Mouse (Mus musculus): ENCODE data around the gene Ptprd. TPM values are rescaled to one million over a fixed set of nuclear protein-coding genes. Genes with fewer than 3 reads are reported as not detected.

The Ptprd gene
- polyA plus RNA-seq, 1 experiment from 2014 or later: 18.6 TPM

DNA sequence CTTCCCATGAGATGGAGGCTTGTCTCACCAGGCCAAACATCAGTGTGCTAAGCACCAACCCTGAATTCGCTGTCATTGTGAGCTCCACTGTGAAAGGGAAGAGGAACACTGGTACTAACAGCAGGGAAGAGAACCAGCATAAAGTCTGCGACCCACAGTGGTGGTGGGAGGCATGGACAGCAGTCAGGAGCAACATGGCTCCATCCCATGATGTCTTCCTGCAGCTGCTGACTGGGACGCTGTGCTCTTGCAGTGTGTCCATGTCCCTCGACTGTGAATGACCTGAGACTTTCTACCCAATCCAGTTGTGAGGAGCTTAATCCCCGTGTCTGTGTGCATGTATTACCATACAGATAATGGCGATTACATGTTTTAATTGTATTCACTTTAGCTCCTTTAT lies 1967.4 kb downstream of the Ptprd start:
- Histone ChIP-seq H3K9ac (ENCODE audit: low read length) (no peak overlapping the region), H3K27me3 (ENCODE audit: control insufficient read depth, insufficient read depth, low read length) (no peaks in the 10 kb centered on the region), H3K36me3 (ENCODE audit: control insufficient read depth, insufficient read depth, low read length) (no peaks in the 10 kb centered on the region), H3K27ac (ENCODE audit: low read depth, low read length) (no peak overlapping the region), H3K9me3 (ENCODE audit: control insufficient read depth, low read length) (no peaks in the 10 kb centered on the region), H3K4me3 (ENCODE audit: low read depth, low read length) (no peak overlapping the region), H3K4me1 (ENCODE audit: control insufficient read depth, insufficient read depth, low read length) (peaks cover 6% of the 10 kb centered on the region), H3K4me2 (no peak overlapping the region)
- ATAC-seq (ENCODE audit: low FRiP score): peak; percentile 88
- WGBS: 57% methylated on average over 6 of the region's 6 CpGs
- DNase-seq (ENCODE audit: low spot score, missing footprints): peak; percentile 86

DNA sequence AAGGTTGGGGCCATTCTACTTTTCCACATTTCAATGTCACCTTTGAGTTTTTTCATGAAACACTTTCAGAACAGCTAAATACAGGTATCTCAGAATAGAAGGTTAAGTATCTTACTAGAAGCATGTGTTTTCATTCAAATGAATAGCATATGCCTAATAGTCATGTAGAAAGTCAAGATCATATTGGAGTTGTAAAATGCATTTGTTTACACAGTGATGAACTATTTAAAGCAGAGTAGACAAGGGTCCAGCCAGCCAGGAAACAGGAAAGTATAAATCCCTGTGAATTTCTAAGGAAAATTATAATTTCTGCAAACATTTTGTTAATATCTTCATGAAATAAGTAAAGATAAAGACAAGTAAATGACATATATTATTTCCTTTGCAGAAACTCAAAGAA lies 1970.2 kb downstream of the Ptprd start:
- H3K9ac ChIP-seq (ENCODE audit: low read length): no peak overlapping the region
- H3K4me3 ChIP-seq (ENCODE audit: low read depth, low read length): no peak overlapping the region
- H3K9me3 ChIP-seq (ENCODE audit: control insufficient read depth, low read length): no peaks in the 10 kb centered on the region
- no peak for DNase-seq (ENCODE audit: low spot score, missing footprints)
- H3K36me3 ChIP-seq (ENCODE audit: control insufficient read depth, insufficient read depth, low read length): no peaks in the 10 kb centered on the region
- no peak overlapping the region for H3K4me2 ChIP-seq
- no peak overlapping the region for H3K27ac ChIP-seq (ENCODE audit: low read depth, low read length)
- ATAC-seq (ENCODE audit: low FRiP score): no peak
- no peaks in the 10 kb centered on the region for H3K27me3 ChIP-seq (ENCODE audit: control insufficient read depth, insufficient read depth, low read length)
- H3K4me1 ChIP-seq (ENCODE audit: control insufficient read depth, insufficient read depth, low read length): peaks cover 12% of the 10 kb centered on the region

DNA sequence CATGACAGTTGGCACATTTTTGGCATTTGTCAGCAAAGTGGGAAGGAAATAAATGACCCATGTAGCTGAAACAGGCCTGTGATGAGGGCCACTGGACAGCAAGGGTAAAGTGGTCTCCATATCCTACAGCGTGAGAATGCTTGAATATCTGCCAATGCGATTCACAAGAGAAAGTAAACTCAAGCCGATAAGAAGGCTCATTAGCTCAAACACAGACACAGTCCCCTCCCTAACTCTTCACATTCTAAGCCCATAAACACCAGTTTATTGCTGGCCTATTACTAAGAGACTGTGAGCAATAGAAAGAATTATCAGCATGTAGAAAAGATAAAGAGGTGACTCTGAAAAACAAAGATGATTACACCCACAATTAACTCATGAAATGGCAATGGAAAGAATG lies 1970.6 kb downstream of the Ptprd start:
- ATAC-seq (ENCODE audit: low FRiP score): no peak
- no peaks in the 10 kb centered on the region for H3K27me3 ChIP-seq (ENCODE audit: control insufficient read depth, insufficient read depth, low read length)

DNA sequence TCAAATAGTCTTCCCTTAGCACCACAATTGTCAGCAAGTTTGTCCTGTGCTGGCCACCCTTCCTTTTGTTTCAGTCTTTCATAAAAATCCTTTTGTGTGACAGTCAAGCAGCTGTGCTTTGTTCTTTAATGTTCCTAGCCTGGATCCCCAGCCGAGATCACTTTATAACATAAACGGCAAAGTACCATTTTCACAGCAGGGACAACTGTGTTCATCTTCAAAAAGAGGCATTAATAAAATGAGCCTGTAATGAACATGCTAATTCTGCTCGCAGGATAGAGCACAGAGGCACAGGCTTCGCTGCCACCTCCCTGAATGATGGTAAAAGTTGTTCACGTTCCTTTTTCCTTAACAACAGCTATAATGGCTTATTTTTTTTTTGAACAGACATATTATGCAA lies 1972.7 kb downstream of the Ptprd start:
- no peak for ATAC-seq (ENCODE audit: low FRiP score)

More for the DNA sequence above, 1970.6 kb downstream of the Ptprd start:
- Histone ChIP-seq H3K36me3 (ENCODE audit: control insufficient read depth, insufficient read depth, low read length) (no peaks in the 10 kb centered on the region), H3K4me3 (ENCODE audit: low read depth, low read length) (no peak overlapping the region), H3K4me1 (ENCODE audit: control insufficient read depth, insufficient read depth, low read length) (peaks cover 12% of the 10 kb centered on the region), H3K4me2 (no peak overlapping the region), H3K9me3 (ENCODE audit: control insufficient read depth, low read length) (no peaks in the 10 kb centered on the region), H3K27ac (ENCODE audit: low read depth, low read length) (no peak overlapping the region), H3K9ac (ENCODE audit: low read length) (no peak overlapping the region)
- DNase-seq (ENCODE audit: low spot score, missing footprints): no peak
- WGBS: 89% methylated on average over 3 of the region's 3 CpGs

DNA sequence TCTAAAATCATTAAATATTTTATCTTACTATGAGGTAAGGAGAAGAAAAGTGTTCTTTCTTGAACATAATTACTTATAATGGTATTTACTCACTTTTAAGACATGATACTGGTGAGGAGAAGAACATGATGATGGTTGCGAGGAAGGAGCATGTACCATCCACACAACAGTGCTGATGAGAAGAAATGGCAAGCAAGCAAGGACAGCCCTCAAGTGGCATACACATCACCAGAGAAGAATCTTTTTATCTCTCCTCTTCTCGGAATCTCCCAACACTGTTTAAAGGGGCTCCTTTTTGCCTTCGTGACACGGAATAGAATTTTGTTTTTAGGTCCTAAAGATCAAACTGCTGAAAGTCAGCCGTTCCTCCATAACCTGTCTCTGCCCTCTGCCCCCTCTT lies 1973.2 kb downstream of the Ptprd start:
- no peaks in the 10 kb centered on the region for H3K36me3 ChIP-seq (ENCODE audit: control insufficient read depth, insufficient read depth, low read length)
- H3K4me3 ChIP-seq (ENCODE audit: low read depth, low read length): no peak overlapping the region
- H3K9me3 ChIP-seq (ENCODE audit: control insufficient read depth, low read length): no peaks in the 10 kb centered on the region
- WGBS: 70% methylated on average over 5 of the region's 5 CpGs
- H3K4me1 ChIP-seq (ENCODE audit: control insufficient read depth, insufficient read depth, low read length): peaks cover 9% of the 10 kb centered on the region
- DNase-seq (ENCODE audit: low spot score, missing footprints): no peak
- H3K4me2 ChIP-seq: no peak overlapping the region
- no peak overlapping the region for H3K9ac ChIP-seq (ENCODE audit: low read length)
- no peaks in the 10 kb centered on the region for H3K27me3 ChIP-seq (ENCODE audit: control insufficient read depth, insufficient read depth, low read length)
- ATAC-seq (ENCODE audit: low FRiP score): no peak
- H3K27ac ChIP-seq (ENCODE audit: low read depth, low read length): no peak overlapping the region

More for the DNA sequence above, 1972.7 kb downstream of the Ptprd start:
- Histone ChIP-seq H3K4me1 (ENCODE audit: control insufficient read depth, insufficient read depth, low read length) (peaks cover 9% of the 10 kb centered on the region), H3K4me2 (0 out of 2 replicates have a peak overlapping the region, but pooled peaks have one; percentile 10), H3K27ac (ENCODE audit: low read depth, low read length) (no peak overlapping the region), H3K9ac (ENCODE audit: low read length) (no peak overlapping the region; the same call in 1 of the 2 replicates), H3K27me3 (ENCODE audit: control insufficient read depth, insufficient read depth, low read length) (no peaks in the 10 kb centered on the region), H3K9me3 (ENCODE audit: control insufficient read depth, low read length) (no peaks in the 10 kb centered on the region), H3K36me3 (ENCODE audit: control insufficient read depth, insufficient read depth, low read length) (no peaks in the 10 kb centered on the region), H3K4me3 (ENCODE audit: low read depth, low read length) (no peak overlapping the region)
- 40% methylated on average over 5 of the region's 5 CpGs for WGBS
- no peak for DNase-seq (ENCODE audit: low spot score, missing footprints)

DNA sequence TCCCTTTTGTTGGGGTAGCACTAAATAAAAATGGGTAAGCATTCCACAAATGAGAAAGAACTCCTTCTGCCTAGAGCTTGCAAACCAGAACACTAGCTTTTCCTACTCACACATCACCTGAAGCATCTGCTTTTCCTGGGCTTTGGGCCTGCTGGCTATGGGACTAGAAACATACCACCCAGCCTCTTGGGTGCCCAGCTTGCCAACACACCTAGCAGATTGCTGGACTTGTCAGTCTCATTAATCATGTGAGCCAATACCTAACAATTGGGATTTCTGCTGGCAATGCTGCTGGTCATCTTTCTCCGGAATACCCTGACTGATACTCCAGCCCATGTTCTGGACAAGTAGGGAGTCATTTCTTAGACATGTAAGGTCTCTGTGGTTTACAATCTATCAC lies 1973.9 kb downstream of the Ptprd start:
- ATAC-seq (ENCODE audit: low FRiP score) (no peak), DNase-seq (ENCODE audit: low spot score, missing footprints) (no peak)
- Histone ChIP-seq H3K9me3 (ENCODE audit: control insufficient read depth, low read length) (no peaks in the 10 kb centered on the region), H3K36me3 (ENCODE audit: control insufficient read depth, insufficient read depth, low read length) (no peaks in the 10 kb centered on the region), H3K27me3 (ENCODE audit: control insufficient read depth, insufficient read depth, low read length) (no peaks in the 10 kb centered on the region), H3K9ac (ENCODE audit: low read length) (no peak overlapping the region), H3K4me1 (ENCODE audit: control insufficient read depth, insufficient read depth, low read length) (peaks cover 9% of the 10 kb centered on the region), H3K27ac (ENCODE audit: low read depth, low read length) (no peak overlapping the region), H3K4me3 (ENCODE audit: low read depth, low read length) (no peak overlapping the region), H3K4me2 (no peak overlapping the region)
- WGBS: 95% methylated on average over 1 of the region's 1 CpGs

DNA sequence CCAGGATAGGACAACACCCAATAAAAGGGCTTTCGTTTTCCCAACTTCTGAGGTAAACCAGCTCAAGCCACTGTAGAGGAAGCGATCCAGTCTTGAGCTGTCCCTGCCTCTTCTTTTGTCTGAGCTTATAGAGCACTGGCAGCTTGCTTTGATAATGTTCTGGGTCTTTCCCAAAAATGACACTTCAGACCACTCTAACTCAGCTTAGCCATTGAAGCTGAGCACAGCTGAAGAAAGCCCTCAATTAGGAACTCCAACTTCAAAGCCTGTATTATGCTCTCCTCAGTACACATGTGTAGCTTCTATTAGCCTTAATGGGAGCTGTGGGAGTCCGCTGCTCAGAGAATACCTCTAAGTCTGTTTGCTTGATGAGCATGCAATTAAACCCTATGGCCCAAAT lies 1988.0 kb downstream of the Ptprd start:
- Histone ChIP-seq H3K36me3 (ENCODE audit: control insufficient read depth, insufficient read depth, low read length) (no peaks in the 10 kb centered on the region), H3K9ac (ENCODE audit: low read length) (no peak overlapping the region), H3K9me3 (ENCODE audit: control insufficient read depth, low read length) (no peaks in the 10 kb centered on the region), H3K4me3 (ENCODE audit: low read depth, low read length) (no peak overlapping the region), H3K4me2 (no peak overlapping the region), H3K27me3 (ENCODE audit: control insufficient read depth, insufficient read depth, low read length) (no peaks in the 10 kb centered on the region), H3K27ac (ENCODE audit: low read depth, low read length) (no peak overlapping the region), H3K4me1 (ENCODE audit: control insufficient read depth, insufficient read depth, low read length) (no peaks in the 10 kb centered on the region)
- WGBS: 43% methylated on average over 3 of the region's 3 CpGs
- ATAC-seq (ENCODE audit: low FRiP score): no peak
- DNase-seq (ENCODE audit: low spot score, missing footprints): peak; percentile 69

DNA sequence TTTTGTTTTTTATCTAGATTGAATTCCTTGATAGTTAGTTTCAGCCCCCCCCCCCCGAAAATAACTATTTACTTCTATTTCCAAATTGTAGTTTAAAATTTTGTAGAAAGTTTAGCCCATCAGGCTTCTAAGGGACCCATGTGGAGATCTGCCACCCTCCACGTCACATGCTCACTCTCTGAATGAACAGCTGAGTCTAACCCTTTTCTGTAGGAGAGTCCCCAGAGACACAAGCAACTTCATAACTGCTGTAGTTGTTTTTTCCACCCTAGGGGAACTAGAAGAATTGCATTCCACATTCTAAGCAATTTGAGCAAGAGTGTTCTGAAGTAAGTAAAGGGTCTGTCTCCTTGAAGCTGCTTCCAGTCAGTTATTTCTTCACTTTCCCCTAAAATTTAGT lies 1989.2 kb downstream of the Ptprd start:
- ATAC-seq (ENCODE audit: low FRiP score): no peak
- H3K4me2 ChIP-seq: no peak overlapping the region
- H3K27me3 ChIP-seq (ENCODE audit: control insufficient read depth, insufficient read depth, low read length): no peaks in the 10 kb centered on the region
- DNase-seq (ENCODE audit: low spot score, missing footprints): no peak
- 62% methylated on average over 2 of the region's 2 CpGs for WGBS
- H3K36me3 ChIP-seq (ENCODE audit: control insufficient read depth, insufficient read depth, low read length): no peaks in the 10 kb centered on the region
- no peak overlapping the region for H3K4me3 ChIP-seq (ENCODE audit: low read depth, low read length)
- no peak overlapping the region for H3K27ac ChIP-seq (ENCODE audit: low read depth, low read length)
- no peaks in the 10 kb centered on the region for H3K9me3 ChIP-seq (ENCODE audit: control insufficient read depth, low read length)
- H3K4me1 ChIP-seq (ENCODE audit: control insufficient read depth, insufficient read depth, low read length): no peaks in the 10 kb centered on the region
- no peak overlapping the region for H3K9ac ChIP-seq (ENCODE audit: low read length)

DNA sequence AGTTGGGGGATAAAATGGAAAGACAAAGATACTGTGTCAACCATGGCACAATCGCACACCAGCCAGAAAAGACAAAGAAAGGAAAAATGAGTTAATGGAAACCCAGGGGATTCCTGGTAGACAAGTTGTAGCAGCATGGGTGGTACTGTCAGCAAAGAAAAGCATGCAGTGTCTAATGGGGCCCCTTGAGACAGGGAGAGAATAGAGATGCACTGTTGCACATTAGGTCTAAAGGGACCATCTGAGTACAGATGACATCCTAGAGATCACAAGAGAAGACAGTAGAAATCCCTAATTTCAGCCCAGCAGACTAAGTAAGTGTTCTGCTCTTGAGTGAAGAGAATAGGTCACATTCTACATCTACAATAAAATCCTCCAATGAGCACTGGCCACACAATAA lies 1993.7 kb downstream of the Ptprd start:
- no peak overlapping the region for H3K27ac ChIP-seq (ENCODE audit: low read depth, low read length)
- H3K9ac ChIP-seq (ENCODE audit: low read length): no peak overlapping the region

DNA sequence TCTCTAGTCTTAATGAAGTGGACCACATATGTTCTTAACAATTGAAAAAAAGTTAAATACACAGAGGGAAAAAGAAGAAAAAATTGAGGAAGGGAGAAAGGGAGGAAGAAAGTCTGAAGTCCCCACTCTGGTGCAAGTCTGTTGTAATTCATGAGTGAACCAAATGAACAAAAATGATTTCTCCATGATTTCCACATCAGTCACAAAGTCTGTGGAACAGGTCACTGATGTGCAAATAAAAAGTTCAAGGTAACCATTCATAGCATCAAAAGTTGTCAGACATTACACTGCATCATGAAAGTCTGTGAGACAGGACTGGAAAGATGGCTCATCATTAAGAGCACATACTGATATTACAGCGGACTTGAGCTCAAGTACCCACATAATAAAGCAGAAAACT lies 1996.6 kb downstream of the Ptprd start:
- Histone ChIP-seq H3K36me3 (ENCODE audit: control insufficient read depth, insufficient read depth, low read length) (no peaks in the 10 kb centered on the region), H3K27me3 (ENCODE audit: control insufficient read depth, insufficient read depth, low read length) (no peaks in the 10 kb centered on the region), H3K27ac (ENCODE audit: low read depth, low read length) (no peak overlapping the region), H3K4me3 (ENCODE audit: low read depth, low read length) (no peak overlapping the region), H3K4me2 (no peak overlapping the region), H3K4me1 (ENCODE audit: control insufficient read depth, insufficient read depth, low read length) (no peaks in the 10 kb centered on the region), H3K9ac (ENCODE audit: low read length) (no peak overlapping the region), H3K9me3 (ENCODE audit: control insufficient read depth, low read length) (no peaks in the 10 kb centered on the region)
- DNase-seq (ENCODE audit: low spot score, missing footprints) (no peak), ATAC-seq (ENCODE audit: low FRiP score) (no peak)
- WGBS: 94% methylated on average over 1 of the region's 1 CpGs

More for the DNA sequence above, 1993.7 kb downstream of the Ptprd start:
- WGBS: 84% methylated on average over 1 of the region's 1 CpGs
- Histone ChIP-seq H3K36me3 (ENCODE audit: control insufficient read depth, insufficient read depth, low read length) (no peaks in the 10 kb centered on the region), H3K4me2 (no peak overlapping the region), H3K4me1 (ENCODE audit: control insufficient read depth, insufficient read depth, low read length) (no peaks in the 10 kb centered on the region), H3K27me3 (ENCODE audit: control insufficient read depth, insufficient read depth, low read length) (no peaks in the 10 kb centered on the region), H3K9me3 (ENCODE audit: control insufficient read depth, low read length) (no peaks in the 10 kb centered on the region), H3K4me3 (ENCODE audit: low read depth, low read length) (no peak overlapping the region)
- ATAC-seq (ENCODE audit: low FRiP score) (no peak), DNase-seq (ENCODE audit: low spot score, missing footprints) (no peak)

All from midbrain, embryonic 11.5 days (tissue).